Mouse (Mus musculus): ENCODE data around the gene Commd4.

The Commd4 gene

GRCm38 (mm10) chr9:57158013-57158470 lies at the start of gene Commd4:
TSS of gene Commd4 (minus strand) at chr9:57158331.
- peak; percentile 78 to 91 for DNase-seq (ENCODE audit: low spot score in 2 of 2)

GRCm38 (mm10) chr9:57206896-57207295 lies 48.8 kb upstream of the Commd4 start:
- DNase-seq (ENCODE audit: low spot score in 2 of 2): no peak

- DNase-seq (ENCODE audit: low spot score in 2 of 2): peak in 1 of 2 experiments; percentile 26
These were observed 45.4 kb upstream of the Commd4 start for GRCm38 (mm10) chr9:57203571-57203970.

- no peak for DNase-seq (ENCODE audit: low spot score in 2 of 2)
These were observed 44.9 kb upstream of the Commd4 start for GRCm38 (mm10) chr9:57202981-57203380.

GRCm38 (mm10) chr9:57197414-57197813 lies 39.3 kb upstream of the Commd4 start:
- DNase-seq (ENCODE audit: low spot score in 2 of 2): no peak

- no peak for DNase-seq (ENCODE audit: low spot score in 2 of 2)
These were observed 38.6 kb upstream of the Commd4 start for GRCm38 (mm10) chr9:57196708-57197107.

GRCm38 (mm10) chr9:57168411-57168810 lies 10.3 kb upstream of the Commd4 start:
- no peak for DNase-seq (ENCODE audit: low spot score in 2 of 2)

GRCm38 (mm10) chr9:57166173-57166572 lies 8.0 kb upstream of the Commd4 start:
- DNase-seq (ENCODE audit: low spot score in 2 of 2): no peak

- no peak for DNase-seq (ENCODE audit: low spot score in 2 of 2)
These were observed 5.0 kb upstream of the Commd4 start for GRCm38 (mm10) chr9:57163137-57163536.

GRCm38 (mm10) chr9:57162496-57162895 lies 4.4 kb upstream of the Commd4 start:
- no peak for DNase-seq (ENCODE audit: low spot score in 2 of 2)

GRCm38 (mm10) chr9:57158506-57158905 lies 375 bp upstream of the Commd4 start:
- no peak for DNase-seq (ENCODE audit: low spot score in 2 of 2)

GRCm38 (mm10) chr9:57157499-57157898 lies 632 bp downstream of the Commd4 start:
- no peak for DNase-seq (ENCODE audit: low spot score in 2 of 2)

GRCm38 (mm10) chr9:57156823-57157222 lies 1.3 kb downstream of the Commd4 start:
- no peak for DNase-seq (ENCODE audit: low spot score in 2 of 2)

- DNase-seq (ENCODE audit: low spot score in 2 of 2): no peak
These were observed 1.7 kb downstream of the Commd4 start for GRCm38 (mm10) chr9:57156383-57156782.

- DNase-seq (ENCODE audit: low spot score in 2 of 2): no peak
These were observed 5.8 kb downstream of the Commd4 start for GRCm38 (mm10) chr9:57152331-57152730.

GRCm38 (mm10) chr9:57150192-57150591 lies 7.9 kb downstream of the Commd4 start:
- DNase-seq (ENCODE audit: low spot score in 2 of 2): no peak

GRCm38 (mm10) chr9:57149021-57149420 lies 9.1 kb downstream of the Commd4 start:
- no peak for DNase-seq (ENCODE audit: low spot score in 2 of 2)

GRCm38 (mm10) chr9:57148144-57148878 lies 9.8 kb downstream of the Commd4 start, which contains the start of gene Neil1:
TSS of gene Neil1 (minus strand) at chr9:57148305.
- DNase-seq (ENCODE audit: low spot score in 2 of 2): peak; percentile 80 to 89

GRCm38 (mm10) chr9:57147205-57148143 lies 10.7 kb downstream of the Commd4 start:
- no peak for DNase-seq (ENCODE audit: low spot score in 2 of 2)

- DNase-seq (ENCODE audit: low spot score in 2 of 2): no peak
These were observed 11.6 kb downstream of the Commd4 start for GRCm38 (mm10) chr9:57146451-57147066.

- no peak for DNase-seq (ENCODE audit: low spot score in 2 of 2)
These were observed 13.3 kb downstream of the Commd4 start for GRCm38 (mm10) chr9:57144830-57145229.

GRCm38 (mm10) chr9:57143212-57143611 lies 14.9 kb downstream of the Commd4 start:
- no peak for DNase-seq (ENCODE audit: low spot score in 2 of 2)

All from urinary bladder, postnatal 36 days (tissue).